Mouse (Mus musculus) limb, embryonic 14.5 days (tissue): ENCODE measurements around the gene Mcam. TPM values are rescaled to one million over a fixed set of nuclear protein-coding genes. Genes with fewer than 3 reads are reported as not detected.
A peak's percentile ranks its signal among the peaks of the same experiment; 100 is the strongest.

ENCODE experiments used
- ATAC-seq: fragments of 200-750 bp; cut with Nextera tagmentation; 2 replicates; pipeline ENCODE4 v1.8.0; 2017; ENCODE audit warnings: low read depth, moderate number of reproducible peaks, moderate TSS enrichment; ENCODE audit not compliant: low FRiP score
- DNase-seq: peaks from one replicate; pipeline ENCODE4 v3.0.0-alpha.2; 2015; ENCODE audit warnings: low spot score
- H3K27ac ChIP-seq: fragments of 300-500 bp; sonication (generic); replicated peaks from 2 replicates; pipeline ENCODE4 v1.5.1; 2014; ENCODE audit warnings: low read depth, mild to moderate bottlenecking, low read length, moderate library complexity, mixed read lengths
- H3K27me3 ChIP-seq: fragments of 300-500 bp; sonication (generic); 2 replicates; pipeline ENCODE4 v1.6.1; 2014; ENCODE audit warnings: low read length, mixed read lengths; ENCODE audit not compliant: control insufficient read depth, insufficient read depth
- H3K36me3 ChIP-seq: fragments of 300-500 bp; sonication (generic); 2 replicates; pipeline ENCODE4 v1.6.1; 2014; ENCODE audit warnings: mild to moderate bottlenecking, low read length, moderate library complexity, mixed read lengths; ENCODE audit not compliant: control insufficient read depth, insufficient read depth
- H3K4me1 ChIP-seq: fragments of 300-500 bp; sonication (generic); 2 replicates; pipeline ENCODE4 v1.6.1; 2014; ENCODE audit warnings: antibody characterized with exemption, low read length, mixed read lengths; ENCODE audit not compliant: control insufficient read depth, insufficient read depth
- H3K4me2 ChIP-seq: fragments of 300-500 bp; sonication (generic); replicated peaks from 2 replicates; pipeline ENCODE4 v1.6.1; 2014; ENCODE audit warnings: low read depth, mild to moderate bottlenecking, low read length, moderate library complexity; ENCODE audit not compliant: severe bottlenecking
- H3K4me3 ChIP-seq: fragments of 300-500 bp; sonication (generic); replicated peaks from 2 replicates; pipeline ENCODE4 v1.5.1; 2014; ENCODE audit warnings: low read length
- H3K9ac ChIP-seq: fragments of 300-500 bp; sonication (generic); 2 replicates; pipeline ENCODE4 v1.6.1; 2014; ENCODE audit warnings: mild to moderate bottlenecking, low read depth, low read length, moderate library complexity; ENCODE audit not compliant: severe bottlenecking
- H3K9me3 ChIP-seq: fragments of 300-500 bp; sonication (generic); 2 replicates; pipeline ENCODE4 v1.6.1; 2016; ENCODE audit warnings: low read length; ENCODE audit not compliant: control insufficient read depth
- POLR2A ChIP-seq: fragments of 200-500 bp; IDR thresholded peaks from 2 replicates; pipeline ENCODE4 v1.8.0; 2012; ENCODE audit warnings: inconsistent platforms, mild to moderate bottlenecking, moderate library complexity, borderline replicate concordance; ENCODE audit not compliant: insufficient read depth, insufficient read length; ENCODE audit errors: extremely low read depth
- WGBS: fragments of 180-500 bp; shearing (Covaris S2); extraction: QIAGEN DNeasy Blood & Tissue Kit; methylation state at CpG from one replicate; pipeline ENCODE4 v1.1.7; 2014; 5-methylcytosine and 5-hydroxymethylcytosine counted together
- polyA plus RNA-seq, 2 experiments: library from polyadenylated mRNA; depleted of rRNA in 1 of 2; stranded (reverse) in 1 of 2; unstranded in 1 of 2; fragments of >200 nt; fragmentation: Nextera tagmentation in 1 of 2; extraction: Ambion mirVana in 1 of 2; gene quantifications; 2 replicates each; pipeline versions ENCODE4 v1.2.1 to v1.2.3; 2012 to 2014

Gene Mcam
- polyA plus RNA-seq, 2 experiments, result 44.2 to 82.8 TPM

- TF ChIP-seq POLR2A, result no peak
- Histone ChIP-seq H3K4me2 (no peak overlapping the region), H3K9ac (no peak overlapping the region), H3K9me3 (no peaks in the 10 kb centered on the region), H3K27me3 (peaks cover 14% of the 10 kb centered on the region), H3K36me3 (peaks cover 15% of the 10 kb centered on the region), H3K27ac (no peak overlapping the region), H3K4me1 (peaks cover 36% of the 10 kb centered on the region), H3K4me3 (no peak overlapping the region)
- ATAC-seq (no peak), DNase-seq (no peak)
- WGBS, result 40% methylated on average over 10 of the region's 10 CpGs
These were observed 47.3 kb upstream of the Mcam start for GRCm38 (mm10) chr9:44086960-44087359.

- Histone ChIP-seq H3K36me3 (peaks cover 23% of the 10 kb centered on the region), H3K27me3 (peaks cover 14% of the 10 kb centered on the region), H3K4me2 (peak overlapping the region; percentile 15; the same call in 1 of the 2 replicates), H3K9me3 (no peaks in the 10 kb centered on the region), H3K27ac (0 out of 2 replicates have a peak overlapping the region, but pooled peaks have one; percentile 5), H3K4me3 (no peak overlapping the region), H3K9ac (no peak overlapping the region), H3K4me1 (peaks cover 33% of the 10 kb centered on the region)
- 5% methylated on average over 15 of the region's 15 CpGs for WGBS
- ATAC-seq (peak; percentile 49), DNase-seq (peak; percentile 55)
- no peak for TF ChIP-seq POLR2A
These were observed 46.4 kb upstream of the Mcam start for GRCm38 (mm10) chr9:44087761-44088455.

GRCm38 (mm10) chr9:44088877-44089608 lies 45.2 kb upstream of the Mcam start:
- ATAC-seq, result no peak
- no peak overlapping the region for H3K4me3 ChIP-seq
- H3K4me1 ChIP-seq, result peaks cover 27% of the 10 kb centered on the region
- 0 out of 2 replicates have a peak, but pooled peaks cover 3% of the 10 kb centered on the region for H3K27me3 ChIP-seq
- DNase-seq, result no peak
- H3K36me3 ChIP-seq, result peaks cover 30% of the 10 kb centered on the region
- TF ChIP-seq POLR2A, result no peak
- H3K27ac ChIP-seq, result no peak overlapping the region
- 60% methylated on average over 12 of the region's 12 CpGs for WGBS
- H3K9ac ChIP-seq, result no peak overlapping the region
- H3K9me3 ChIP-seq, result no peaks in the 10 kb centered on the region
- H3K4me2 ChIP-seq, result no peak overlapping the region

GRCm38 (mm10) chr9:44093612-44094503 lies 40.4 kb upstream of the Mcam start:
- DNase-seq, result peak; percentile 54
- Histone ChIP-seq H3K36me3 (peaks cover 37% of the 10 kb centered on the region), H3K27ac (no peak overlapping the region), H3K9ac (no peak overlapping the region), H3K4me2 (no peak overlapping the region), H3K27me3 (no peaks in the 10 kb centered on the region), H3K4me3 (no peak overlapping the region), H3K4me1 (no peaks in the 10 kb centered on the region; the same call in 1 of the 2 replicates), H3K9me3 (no peaks in the 10 kb centered on the region)
- peak; percentile 62; the same call in 1 of the 2 replicates for ATAC-seq
- whole genome bisulfite sequencing, result 39% methylated on average over 24 of the region's 24 CpGs
- TF ChIP-seq POLR2A, result no peak

GRCm38 (mm10) chr9:44094737-44095136 lies 39.5 kb upstream of the Mcam start:
- Histone ChIP-seq H3K4me2 (no peak overlapping the region), H3K27ac (no peak overlapping the region), H3K9ac (no peak overlapping the region), H3K4me1 (no peaks in the 10 kb centered on the region; the same call in 1 of the 2 replicates), H3K9me3 (no peaks in the 10 kb centered on the region), H3K27me3 (no peaks in the 10 kb centered on the region), H3K36me3 (peaks cover 37% of the 10 kb centered on the region), H3K4me3 (no peak overlapping the region)
- ATAC-seq, result no peak
- 80% methylated on average over 3 of the region's 3 CpGs for WGBS
- TF ChIP-seq POLR2A, result no peak
- DNase-seq, result no peak
